8 mouse cellular contexts compared by ENCODE assay signal in genomic region chr1:179804140-179804881, GRCm38 (mm10). TPM values are rescaled to one million over a fixed set of nuclear protein-coding genes. Genes with fewer than 3 reads are reported as not detected.
A peak's percentile ranks its signal among the peaks of the same experiment; 100 is the strongest.
DNase-seq lines count a peak whose midpoint lies in the region; ATAC-seq lines count a peak whose summit lies in the region.

No protein-coding gene starts in this region.

- H3K27me3 ChIP-seq in forebrain, embryonic 16.5 days (replicated peaks; ENCODE audit: control insufficient read depth, insufficient read depth, low read length) = no peaks in the 10 kb centered on the region
- H3K27me3 ChIP-seq in midbrain, embryonic 14.5 days (ENCODE audit: control insufficient read depth, insufficient read depth, low read length) = no peaks in the 10 kb centered on the region

- peak overlapping the region; percentile 97 for H3K27ac ChIP-seq in forebrain, embryonic 16.5 days (ENCODE audit: low read length)
- H3K27ac ChIP-seq in midbrain, embryonic 14.5 days (replicated peaks; ENCODE audit: low read depth, low read length) = peak overlapping the region; percentile 93; the same call in 1 of the 2 replicates

- no peak; the same call in 1 of the 2 replicates for ATAC-seq in forebrain, embryonic 16.5 days
- peak; percentile 0; the same call in 1 of the 2 replicates for ATAC-seq in midbrain, embryonic 14.5 days (ENCODE audit: low FRiP score, low TSS enrichment)

- peak overlapping the region; percentile 45 for H3K9ac ChIP-seq in forebrain, embryonic 16.5 days (replicated peaks; ENCODE audit: low read depth, low read length)
- H3K9ac ChIP-seq in midbrain, embryonic 14.5 days (replicated peaks; ENCODE audit: low read length) = peak overlapping the region; percentile 46; the same call in 1 of the 2 replicates

- peak; percentile 22 for DNase-seq in adrenal gland, postnatal 10 days
- DNase-seq in adrenal gland, postnatal 36 days = no peak
- peak; percentile 1 for DNase-seq in ovary, postnatal 14 days (ENCODE audit: low spot score)
- DNase-seq in ovary, postnatal 10 days (ENCODE audit: low spot score) = no peak
- DNase-seq in kidney, postnatal 14 days = peak; percentile 39
- no peak for DNase-seq in midbrain, embryonic 14.5 days
- DNase-seq in urinary bladder, postnatal 10 days (ENCODE audit: low spot score) = no peak

- H3K36me3 ChIP-seq in forebrain, embryonic 16.5 days (ENCODE audit: control insufficient read depth, insufficient read depth) = no peaks in the 10 kb centered on the region
- no peaks in the 10 kb centered on the region for H3K36me3 ChIP-seq in midbrain, embryonic 14.5 days (ENCODE audit: control insufficient read depth, insufficient read depth, low read length)

- no peaks in the 10 kb centered on the region for H3K9me3 ChIP-seq in forebrain, embryonic 16.5 days (ENCODE audit: control insufficient read depth, low read length)
- no peaks in the 10 kb centered on the region for H3K9me3 ChIP-seq in midbrain, embryonic 14.5 days (ENCODE audit: control insufficient read depth, low read length)

- H3K4me3 ChIP-seq in forebrain, embryonic 16.5 days (replicated peaks; ENCODE audit: low read length) = peak overlapping the region; percentile 93
- H3K4me3 ChIP-seq in midbrain, embryonic 14.5 days (replicated peaks; ENCODE audit: low read depth, low read length) = peak overlapping the region; percentile 86

- peaks cover 17% of the 10 kb centered on the region for H3K4me1 ChIP-seq in forebrain, embryonic 16.5 days (replicated peaks; ENCODE audit: control insufficient read depth, insufficient read depth, low read length)
- H3K4me1 ChIP-seq in midbrain, embryonic 14.5 days (ENCODE audit: control insufficient read depth, insufficient read depth, low read length) = peaks cover 15% of the 10 kb centered on the region

- H3K4me2 ChIP-seq in forebrain, embryonic 16.5 days (ENCODE audit: low read length) = peak overlapping the region; percentile 50
- peak overlapping the region; percentile 83 for H3K4me2 ChIP-seq in midbrain, embryonic 14.5 days (ENCODE audit: low read length)

- 34% methylated on average over 11 of the region's 11 CpGs for WGBS in forebrain, embryonic 16.5 days
- WGBS in midbrain, embryonic 14.5 days = 37% methylated on average over 11 of the region's 11 CpGs

RNA-seq across cellular contexts. Expression of gene Ahctf1, which starts 0.8 kb away (rescaled TPM):
- 10 to 100 TPM; 32.5 to 36.3 TPM for total RNA-seq in adrenal gland, postnatal 10 days (2021)
- total RNA-seq in adrenal gland, postnatal 36 days (2021) = 10 to 100 TPM; 37.0 to 43.5 TPM
- 19.9 and 20.1 TPM in 2 replicates for polyA plus RNA-seq in forebrain, embryonic 16.5 days (2015; fragmentation: Nextera tagmentation; extraction: Ambion mirVana)
- 19.3 and 24.2 TPM in 2 replicates for polyA plus RNA-seq in midbrain, embryonic 14.5 days (2014; fragmentation: Nextera tagmentation; extraction: Ambion mirVana)

RNA-seq across cellular contexts. Expression of gene Gm10518, which starts 1.1 kb away (rescaled TPM):
- total RNA-seq in adrenal gland, postnatal 10 days (2021) = not detected
- total RNA-seq in adrenal gland, postnatal 36 days (2021) = not detected
- not detected in 2 replicates for polyA plus RNA-seq in forebrain, embryonic 16.5 days (2015; fragmentation: Nextera tagmentation; extraction: Ambion mirVana)
- not detected in 2 replicates for polyA plus RNA-seq in midbrain, embryonic 14.5 days (2014; fragmentation: Nextera tagmentation; extraction: Ambion mirVana)

RNA-seq across cellular contexts. Expression of gene Kif28, which starts 59.2 kb away (rescaled TPM):
- not detected for total RNA-seq in adrenal gland, postnatal 10 days (2021)
- not detected for total RNA-seq in adrenal gland, postnatal 36 days (2021)
- polyA plus RNA-seq in forebrain, embryonic 16.5 days (2015; fragmentation: Nextera tagmentation; extraction: Ambion mirVana) = not detected in 2 replicates
- polyA plus RNA-seq in midbrain, embryonic 14.5 days (2014; fragmentation: Nextera tagmentation; extraction: Ambion mirVana) = not detected in 2 replicates

Comparison
In these comparisons a context has a peak if more than half of its experiments do, and no peak if none do; other contexts are left out.
1. DNase-seq: peak in adrenal gland, postnatal 10 days (single experiment), ovary, postnatal 14 days (single experiment) and kidney, postnatal 14 days (single experiment); none in adrenal gland, postnatal 36 days (0 of 2), ovary, postnatal 10 days (single experiment), midbrain, embryonic 14.5 days (single experiment) and urinary bladder, postnatal 10 days (single experiment).